Mouse (Mus musculus) urinary bladder, postnatal 4 days (tissue): ENCODE measurements around the gene Nme6.
A peak's percentile ranks its signal among the peaks of the same experiment; 100 is the strongest.

Experiments used
- DNase-seq, 2 experiments: peaks; one replicate each; pipeline ENCODE4 v3.0.0; 2021 to 2022; ENCODE audit warnings: low spot score in 2 of 2

Gene Nme6

GRCm38 (mm10) chr9:109874797-109875691, 42.5 kb downstream of the Nme6 start, which contains the start of gene Cdc25a:
Cdc25a (plus strand) TSS chr9:109875579.
- peak; percentile 97 for DNase-seq

GRCm38 (mm10) chr9:109875695-109876601, 43.4 kb downstream of the Nme6 start:
- peak; percentile 67 to 73 for DNase-seq

GRCm38 (mm10) chr9:109876756-109877155, 44.2 kb downstream of the Nme6 start:
- DNase-seq, result no peak

GRCm38 (mm10) chr9:109877666-109878065, 45.1 kb downstream of the Nme6 start:
- no peak for DNase-seq

- no peak for DNase-seq
Observed at GRCm38 (mm10) chr9:109879305-109879704, 46.8 kb downstream of the Nme6 start.

- no peak for DNase-seq
Observed at GRCm38 (mm10) chr9:109886259-109886658, 53.7 kb downstream of the Nme6 start.

- DNase-seq, result no peak
Observed at GRCm38 (mm10) chr9:109887321-109887720, 54.8 kb downstream of the Nme6 start.

GRCm38 (mm10) chr9:109891501-109891900, 59.0 kb downstream of the Nme6 start:
- no peak for DNase-seq
